Mouse (Mus musculus) liver, postnatal 0 days (tissue): ENCODE results near the gene Rftn1.

Experiments
- CTCF ChIP-seq: sonication (generic); IDR thresholded peaks from 2 replicates; pipeline ENCODE4 v1.5.1; 2016; ENCODE audit warnings: antibody characterized with exemption, low read depth
- EP300 ChIP-seq: IDR thresholded peaks from 2 replicates; pipeline ENCODE4 v1.6.1; 2016; ENCODE audit warnings: antibody characterized with exemption, low read depth, mild to moderate bottlenecking

DNA sequence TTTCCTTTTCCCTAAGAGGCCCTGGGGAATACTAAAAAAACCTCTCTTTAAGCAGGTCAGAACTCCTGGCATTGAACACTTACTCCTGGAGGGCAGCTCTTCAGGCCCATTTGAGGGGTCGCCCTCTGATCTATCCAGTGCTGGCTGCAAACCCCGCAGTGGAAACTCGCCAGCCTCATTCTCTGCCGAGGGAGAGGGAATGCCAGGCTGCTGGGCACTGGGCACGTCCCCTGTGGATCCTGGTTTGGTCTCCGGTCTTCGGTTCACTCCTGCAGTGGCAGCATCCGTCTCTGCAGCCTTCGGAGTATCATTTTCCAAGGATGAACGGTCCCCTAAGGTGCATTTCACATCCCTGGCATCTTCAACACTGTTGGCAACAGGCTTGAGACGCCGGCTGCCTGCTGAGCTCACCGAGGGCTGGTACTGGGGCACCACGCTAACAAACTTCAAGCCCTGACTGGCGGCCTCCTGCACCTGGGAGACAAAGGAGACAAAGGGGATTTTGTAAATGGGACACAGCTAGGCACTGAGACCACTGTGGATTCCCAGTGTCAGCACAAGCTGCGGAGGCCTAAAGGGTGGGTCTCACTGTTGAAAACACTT is 135.2 kb downstream of the Rftn1 start:
- TF ChIP-seq CTCF (no peak), EP300 (no peak)
